Mouse (Mus musculus): ENCODE measurements around the gene 2410137M14Rik. TPM values are rescaled to one million over a fixed set of nuclear protein-coding genes. Genes with fewer than 3 reads are reported as not detected.

Gene 2410137M14Rik
- polyA plus RNA-seq, 1 experiment from 2014 or later = not detected

GRCm38 (mm10) chr17:36966875-36967274, 14.2 kb downstream of the 2410137M14Rik start:
- Histone ChIP-seq H3K4me2 (no peak overlapping the region), H3K4me1 (replicated peaks) (no peaks in the 10 kb centered on the region), H3K27me3 (no peaks in the 10 kb centered on the region), H3K36me3 (no peaks in the 10 kb centered on the region), H3K4me3 (replicated peaks) (no peak overlapping the region), H3K9ac (replicated peaks) (no peak overlapping the region), H3K9me3 (no peaks in the 10 kb centered on the region), H3K27ac (no peak overlapping the region)
- WGBS = 79% methylated on average over 1 of the region's 1 CpGs
- no peak for ATAC-seq (ENCODE audit: insufficient number of reproducible peaks, insufficient read depth, low FRiP score, low TSS enrichment, low read depth)

GRCm38 (mm10) chr17:36961125-36961524, 19.9 kb downstream of the 2410137M14Rik start:
- no peak for ATAC-seq (ENCODE audit: insufficient number of reproducible peaks, insufficient read depth, low FRiP score, low TSS enrichment, low read depth)
- no peak overlapping the region for H3K9ac ChIP-seq (replicated peaks)
- no peaks in the 10 kb centered on the region for H3K9me3 ChIP-seq
- H3K27ac ChIP-seq = no peak overlapping the region
- WGBS = 75% methylated on average over 1 of the region's 1 CpGs
- H3K4me2 ChIP-seq = no peak overlapping the region
- peaks cover 8% of the 10 kb centered on the region for H3K36me3 ChIP-seq
- H3K27me3 ChIP-seq = no peaks in the 10 kb centered on the region
- H3K4me3 ChIP-seq (replicated peaks) = no peak overlapping the region
- H3K4me1 ChIP-seq (replicated peaks) = peaks cover 14% of the 10 kb centered on the region

DNA sequence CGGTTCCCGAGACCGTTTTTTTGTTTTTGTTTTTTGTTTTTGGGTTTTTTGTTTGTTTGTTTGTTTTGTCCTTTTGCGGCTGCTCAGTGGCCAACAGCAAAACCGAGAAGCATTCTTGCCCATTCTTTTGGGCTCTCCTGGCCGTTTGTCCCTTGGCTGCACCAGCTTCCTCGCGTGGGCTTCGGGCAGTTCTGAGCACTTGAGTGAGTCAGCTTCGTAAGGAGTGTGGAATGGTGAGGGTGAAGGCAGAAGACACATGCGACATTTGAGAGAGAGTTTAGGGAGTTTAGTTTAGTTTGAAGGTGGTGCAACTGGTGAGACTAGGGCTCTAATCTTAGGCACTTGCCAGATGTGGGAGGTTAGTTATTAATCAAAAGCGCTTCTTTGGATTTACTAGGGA, 22.2 kb downstream of the 2410137M14Rik start:
- no peaks in the 10 kb centered on the region for H3K9me3 ChIP-seq
- H3K36me3 ChIP-seq = peaks cover 14% of the 10 kb centered on the region
- H3K27me3 ChIP-seq = no peaks in the 10 kb centered on the region
- no peak for ATAC-seq (ENCODE audit: insufficient number of reproducible peaks, insufficient read depth, low FRiP score, low TSS enrichment, low read depth)
- peak overlapping the region; percentile 71 for H3K9ac ChIP-seq (replicated peaks)
- H3K4me2 ChIP-seq = peak overlapping the region; percentile 79
- peak overlapping the region; percentile 79 for H3K27ac ChIP-seq
- peaks cover 14% of the 10 kb centered on the region for H3K4me1 ChIP-seq (replicated peaks)
- 10% methylated on average over 12 of the region's 12 CpGs for WGBS
- peak overlapping the region; percentile 56 for H3K4me3 ChIP-seq (replicated peaks)

- H3K27me3 ChIP-seq = no peaks in the 10 kb centered on the region
These were observed 22.9 kb downstream of the 2410137M14Rik start, which contains the start of the genes Znrd1 and Znrd1as for GRCm38 (mm10) chr17:36957999-36958743. TSS of gene Znrd1 (minus strand) at chr17:36958559. TSS of gene Znrd1as (plus strand) at chr17:36958592.

DNA sequence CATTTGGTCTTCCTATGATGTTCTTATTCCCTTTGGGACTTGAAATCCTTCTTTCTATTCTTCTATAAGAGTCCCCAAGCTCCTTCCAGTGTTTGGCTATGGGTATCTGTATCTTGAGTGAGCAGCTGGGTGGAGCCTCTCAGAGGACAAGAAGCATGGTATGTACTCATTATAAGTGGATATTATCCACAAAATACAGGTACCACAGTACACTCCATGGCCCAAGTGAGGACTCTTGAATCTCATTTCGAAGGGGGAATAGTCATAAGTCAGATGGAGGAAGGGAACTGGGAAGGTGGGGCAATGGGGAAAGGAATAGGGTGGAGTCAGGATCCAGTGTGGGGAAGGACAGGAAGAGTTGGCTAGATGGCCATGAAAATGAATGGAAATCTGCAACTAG, 28.0 kb downstream of the 2410137M14Rik start:
- 87% methylated on average over 1 of the region's 1 CpGs for WGBS

More at GRCm38 (mm10) chr17:36957999-36958743, 22.9 kb downstream of the 2410137M14Rik start, which contains the start of the genes Znrd1 and Znrd1as:
- under 1% methylated on average over 46 of the region's 46 CpGs for WGBS
- Histone ChIP-seq H3K27ac (peak within 1 kb of the TSS; percentile 79), H3K4me1 (replicated peaks) (peaks cover 14% of the 10 kb centered on the region), H3K4me2 (peak within 1 kb of the TSS; percentile 79), H3K9ac (replicated peaks) (peak within 1 kb of the TSS; percentile 71), H3K4me3 (replicated peaks) (peak within 1 kb of the TSS; percentile 56), H3K9me3 (no peaks in the 10 kb centered on the region), H3K36me3 (peaks cover 16% of the 10 kb centered on the region)
- peak; percentile 95 for ATAC-seq (ENCODE audit: insufficient number of reproducible peaks, insufficient read depth, low FRiP score, low TSS enrichment, low read depth)

GRCm38 (mm10) chr17:36952631-36953030, 28.4 kb downstream of the 2410137M14Rik start:
- no peak overlapping the region for H3K4me2 ChIP-seq
- H3K27ac ChIP-seq = no peak overlapping the region
- WGBS = 91% methylated on average over 2 of the region's 2 CpGs
- peaks cover 33% of the 10 kb centered on the region for H3K36me3 ChIP-seq
- peaks cover 5% of the 10 kb centered on the region; the same call in 1 of the 2 replicates for H3K27me3 ChIP-seq
- peaks cover 10% of the 10 kb centered on the region for H3K4me1 ChIP-seq (replicated peaks)
- no peak for ATAC-seq (ENCODE audit: insufficient number of reproducible peaks, insufficient read depth, low FRiP score, low TSS enrichment, low read depth)
- no peaks in the 10 kb centered on the region for H3K9me3 ChIP-seq
- no peak overlapping the region for H3K4me3 ChIP-seq (replicated peaks)
- no peak overlapping the region for H3K9ac ChIP-seq (replicated peaks)

More for the DNA sequence above, 28.0 kb downstream of the 2410137M14Rik start:
- no peak overlapping the region for H3K4me3 ChIP-seq (replicated peaks)
- H3K27ac ChIP-seq = no peak overlapping the region
- peaks cover 33% of the 10 kb centered on the region for H3K36me3 ChIP-seq
- peaks cover 4% of the 10 kb centered on the region; the same call in 1 of the 2 replicates for H3K27me3 ChIP-seq
- H3K9ac ChIP-seq (replicated peaks) = no peak overlapping the region
- H3K9me3 ChIP-seq = no peaks in the 10 kb centered on the region
- no peak overlapping the region for H3K4me2 ChIP-seq
- no peak for ATAC-seq (ENCODE audit: insufficient number of reproducible peaks, insufficient read depth, low FRiP score, low TSS enrichment, low read depth)
- peaks cover 11% of the 10 kb centered on the region for H3K4me1 ChIP-seq (replicated peaks)

- H3K4me3 ChIP-seq (replicated peaks) = peak within 1 kb of the TSS; percentile 70
- H3K9ac ChIP-seq (replicated peaks) = peak within 1 kb of the TSS; percentile 70
- H3K4me2 ChIP-seq = peak within 1 kb of the TSS; percentile 76
- peak; percentile 95 for ATAC-seq (ENCODE audit: insufficient number of reproducible peaks, insufficient read depth, low FRiP score, low TSS enrichment, low read depth)
- H3K27ac ChIP-seq = 0 out of 2 replicates have a peak within 1 kb of the TSS, but pooled peaks have one; percentile 59
- no peaks in the 10 kb centered on the region for H3K9me3 ChIP-seq
- peaks cover 17% of the 10 kb centered on the region; the same call in 1 of the 2 replicates for H3K27me3 ChIP-seq
- WGBS = 2% methylated on average over 36 of the region's 36 CpGs
- peaks cover 6% of the 10 kb centered on the region for H3K4me1 ChIP-seq (replicated peaks)
- peaks cover 27% of the 10 kb centered on the region for H3K36me3 ChIP-seq
These were observed 29.8 kb downstream of the 2410137M14Rik start, which contains the start of gene Ppp1r11 for GRCm38 (mm10) chr17:36950981-36951947. TSS of gene Ppp1r11 (minus strand) at chr17:36951741.

DNA sequence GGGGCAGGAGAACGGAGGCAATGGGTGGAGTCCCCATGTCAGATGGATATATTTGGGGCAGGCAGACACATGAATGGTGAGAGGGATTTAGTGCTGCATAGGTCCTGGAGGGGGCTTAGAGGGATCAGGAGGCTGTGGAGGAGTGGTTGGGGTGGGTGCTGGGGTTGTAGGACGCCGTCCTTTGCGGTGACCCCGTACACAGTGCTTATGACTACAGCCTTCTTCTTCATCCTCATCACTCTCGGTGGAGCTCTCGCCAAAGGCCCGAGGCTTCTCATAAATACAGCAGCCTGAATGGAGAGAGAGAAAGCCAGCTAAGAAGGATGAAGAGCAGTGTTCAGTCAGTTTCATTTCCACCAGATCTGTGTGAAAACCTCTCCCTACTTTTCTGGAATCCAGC, 31.8 kb downstream of the 2410137M14Rik start:
- Histone ChIP-seq H3K27me3 (peaks cover 37% of the 10 kb centered on the region), H3K36me3 (peaks cover 22% of the 10 kb centered on the region)
- WGBS = 93% methylated on average over 8 of the region's 8 CpGs

DNA sequence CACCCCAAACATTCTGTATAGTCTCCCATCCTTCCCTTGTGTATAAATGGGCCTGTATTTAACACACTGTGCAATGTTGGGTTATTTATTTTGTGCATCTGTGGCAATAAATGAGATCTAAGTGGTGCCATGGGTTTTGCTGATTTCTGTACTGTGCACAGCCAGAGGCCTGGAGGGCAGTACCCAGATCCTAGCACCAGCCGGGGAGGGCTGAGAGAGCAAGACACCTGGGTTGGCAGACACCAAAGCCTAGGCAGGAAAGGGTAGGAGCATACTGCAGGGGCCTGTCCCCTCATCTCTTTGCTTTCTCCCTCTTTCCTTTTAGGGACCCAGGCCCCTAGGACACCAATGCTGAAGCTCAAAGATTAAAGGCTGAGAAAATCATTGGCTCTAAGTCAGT, 32.8 kb downstream of the 2410137M14Rik start:
- Histone ChIP-seq H3K4me1 (replicated peaks) (peaks cover 16% of the 10 kb centered on the region), H3K27me3 (peaks cover 47% of the 10 kb centered on the region), H3K9ac (replicated peaks) (no peak overlapping the region), H3K27ac (no peak overlapping the region), H3K36me3 (peaks cover 19% of the 10 kb centered on the region), H3K4me2 (no peak overlapping the region), H3K4me3 (replicated peaks) (no peak overlapping the region), H3K9me3 (no peaks in the 10 kb centered on the region)
- no peak for ATAC-seq (ENCODE audit: insufficient number of reproducible peaks, insufficient read depth, low FRiP score, low TSS enrichment, low read depth)
- WGBS = 83% methylated on average over 1 of the region's 1 CpGs

More for the DNA sequence above, 31.8 kb downstream of the 2410137M14Rik start:
- ATAC-seq (ENCODE audit: insufficient number of reproducible peaks, insufficient read depth, low FRiP score, low TSS enrichment, low read depth) = no peak
- Histone ChIP-seq H3K4me3 (replicated peaks) (no peak overlapping the region), H3K27ac (no peak overlapping the region), H3K4me1 (replicated peaks) (peaks cover 7% of the 10 kb centered on the region), H3K9ac (replicated peaks) (no peak overlapping the region), H3K9me3 (no peaks in the 10 kb centered on the region), H3K4me2 (no peak overlapping the region)

DNA sequence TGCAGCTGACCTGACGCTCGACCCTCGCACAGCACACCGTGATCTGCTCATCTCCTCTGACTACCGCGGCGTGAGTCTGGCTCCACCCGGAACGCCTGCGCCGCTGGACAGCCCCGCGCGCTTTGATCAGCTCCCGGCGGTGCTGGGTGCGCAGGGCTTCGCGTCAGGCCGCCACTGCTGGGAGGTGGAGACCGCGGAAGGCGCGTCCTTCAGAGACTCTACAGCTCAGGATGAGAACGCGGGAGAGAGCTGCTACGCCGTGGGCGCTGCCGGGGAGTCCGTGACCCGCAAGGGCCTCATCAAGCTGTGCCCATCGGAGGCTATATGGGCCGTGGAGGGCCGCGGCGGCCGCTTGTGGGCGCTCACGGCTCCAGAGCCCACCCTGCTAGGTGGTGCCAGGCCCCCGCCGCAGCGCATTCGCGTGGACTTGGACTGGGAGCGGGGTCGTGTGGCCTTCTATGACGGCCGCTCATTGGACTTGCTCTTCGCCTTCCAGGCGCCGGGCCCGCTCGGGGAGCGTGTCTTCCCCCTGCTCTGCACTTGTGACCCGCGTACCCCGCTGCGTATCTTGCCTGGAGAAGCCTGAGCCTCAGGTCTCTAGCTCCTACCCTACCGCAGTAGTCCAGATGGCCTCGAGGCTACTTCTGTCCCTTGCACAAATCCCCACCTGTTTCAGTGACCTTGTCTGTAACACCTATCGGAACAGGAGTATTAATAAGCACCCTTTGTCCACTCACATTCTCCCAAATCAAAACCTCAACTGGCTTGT, 33.8 kb downstream of the 2410137M14Rik start:
- 1% methylated on average over 62 of the region's 62 CpGs for WGBS
- no peak for ATAC-seq (ENCODE audit: insufficient number of reproducible peaks, insufficient read depth, low FRiP score, low TSS enrichment, low read depth)
- H3K4me2 ChIP-seq = peak overlapping the region; percentile 97
- peaks cover 16% of the 10 kb centered on the region for H3K36me3 ChIP-seq
- no peaks in the 10 kb centered on the region for H3K9me3 ChIP-seq
- H3K4me3 ChIP-seq (replicated peaks) = peak overlapping the region; percentile 49
- peaks cover 26% of the 10 kb centered on the region for H3K4me1 ChIP-seq (replicated peaks)
- H3K27ac ChIP-seq = no peak overlapping the region
- peak overlapping the region; percentile 69 for H3K9ac ChIP-seq (replicated peaks)
- H3K27me3 ChIP-seq = peaks cover 57% of the 10 kb centered on the region

Data from limb, embryonic 12.5 days (tissue).